Mouse (Mus musculus) heart, embryonic 11.5 days (tissue): ENCODE measurements around the gene Fancc. TPM values are rescaled to one million over a fixed set of nuclear protein-coding genes. Genes with fewer than 3 reads are reported as not detected.

Source experiments
- ATAC-seq: fragments of 200-750 bp; cut with Nextera tagmentation; replicated peaks from 2 replicates; pipeline ENCODE4 v1.8.0; 2017; ENCODE audit warnings: moderate library complexity; ENCODE audit not compliant: insufficient number of reproducible peaks, low FRiP score, low TSS enrichment
- H3K27ac ChIP-seq: fragments of 300-500 bp; sonication (generic); 2 replicates; pipeline ENCODE4 v1.5.1; 2014; ENCODE audit warnings: mild to moderate bottlenecking, low read depth, low read length
- H3K27me3 ChIP-seq: fragments of 300-500 bp; sonication (generic); 2 replicates; pipeline ENCODE4 v1.6.1; 2014; ENCODE audit warnings: mild to moderate bottlenecking, low read length, mixed read lengths; ENCODE audit not compliant: control insufficient read depth, insufficient read depth
- H3K36me3 ChIP-seq: fragments of 300-500 bp; sonication (generic); 2 replicates; pipeline ENCODE4 v1.6.1; 2014; ENCODE audit warnings: mild to moderate bottlenecking, low read length, moderate library complexity, mixed read lengths; ENCODE audit not compliant: control insufficient read depth, insufficient read depth
- H3K4me1 ChIP-seq: fragments of 300-500 bp; sonication (generic); 2 replicates; pipeline ENCODE4 v1.6.1; 2014; ENCODE audit warnings: low read length; ENCODE audit not compliant: control insufficient read depth, insufficient read depth
- H3K4me2 ChIP-seq: fragments of 300-500 bp; sonication (generic); 2 replicates; pipeline ENCODE4 v1.6.1; 2014; ENCODE audit warnings: mild to moderate bottlenecking, moderate library complexity
- H3K4me3 ChIP-seq: fragments of 300-500 bp; sonication (generic); 2 replicates; pipeline ENCODE4 v1.5.1; 2014; ENCODE audit warnings: low read depth, low read length
- H3K9ac ChIP-seq: fragments of 300-500 bp; sonication (generic); 2 replicates; pipeline ENCODE4 v1.6.1; 2014; ENCODE audit warnings: mild to moderate bottlenecking, low read depth, low read length, moderate library complexity
- H3K9me3 ChIP-seq: fragments of 300-500 bp; sonication (generic); replicated peaks from 2 replicates; pipeline ENCODE4 v1.6.1; 2016; ENCODE audit warnings: low read length; ENCODE audit not compliant: control insufficient read depth
- WGBS: fragments of 180-500 bp; shearing (Covaris S2); extraction: QIAGEN DNeasy Blood & Tissue Kit; methylation state at CpG from one replicate; pipeline ENCODE4 v1.1.7; 2014; ENCODE audit not compliant: insufficient replicate concordance; 5-methylcytosine and 5-hydroxymethylcytosine counted together
- polyA plus RNA-seq: library from polyadenylated mRNA; unstranded; fragments of >200 nt; fragmentation: Nextera tagmentation; extraction: Ambion mirVana; gene quantifications from 2 replicates; pipeline ENCODE4 v1.2.1, GENCODE M21; 2014

Fancc gene
- polyA plus RNA-seq, 1 experiment from 2014 or later, result 12.3 TPM

DNA sequence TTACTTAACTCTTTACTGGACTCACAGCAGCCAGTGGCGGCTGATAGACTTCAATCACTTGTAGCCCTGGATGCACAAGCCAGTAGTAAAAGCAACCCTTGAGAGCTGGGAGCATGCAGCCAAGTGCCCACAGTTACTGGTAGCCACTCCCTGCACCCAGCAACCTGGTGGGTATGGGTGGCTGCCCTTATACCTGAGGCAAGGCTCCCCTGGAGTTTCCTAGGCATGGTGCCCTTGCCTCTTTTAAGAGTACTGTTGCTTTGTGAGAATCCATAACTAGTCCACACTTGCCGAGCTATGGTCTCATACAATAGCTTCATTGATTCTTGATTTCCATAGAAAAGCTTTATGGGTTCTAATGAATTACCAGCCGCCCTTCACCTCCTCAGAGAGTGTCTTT is 252.7 kb downstream of the Fancc start:
- Histone ChIP-seq H3K27ac (peak overlapping the region; percentile 41; the same call in 1 of the 2 replicates), H3K9ac (no peak overlapping the region), H3K4me3 (no peak overlapping the region), H3K4me1 (peaks cover 53% of the 10 kb centered on the region), H3K36me3 (peaks cover 2% of the 10 kb centered on the region; the same call in 1 of the 2 replicates), H3K27me3 (no peaks in the 10 kb centered on the region), H3K9me3 (no peaks in the 10 kb centered on the region), H3K4me2 (peak overlapping the region; percentile 27)
- no peak for ATAC-seq
- 79% methylated on average over 3 of the region's 3 CpGs for WGBS

DNA sequence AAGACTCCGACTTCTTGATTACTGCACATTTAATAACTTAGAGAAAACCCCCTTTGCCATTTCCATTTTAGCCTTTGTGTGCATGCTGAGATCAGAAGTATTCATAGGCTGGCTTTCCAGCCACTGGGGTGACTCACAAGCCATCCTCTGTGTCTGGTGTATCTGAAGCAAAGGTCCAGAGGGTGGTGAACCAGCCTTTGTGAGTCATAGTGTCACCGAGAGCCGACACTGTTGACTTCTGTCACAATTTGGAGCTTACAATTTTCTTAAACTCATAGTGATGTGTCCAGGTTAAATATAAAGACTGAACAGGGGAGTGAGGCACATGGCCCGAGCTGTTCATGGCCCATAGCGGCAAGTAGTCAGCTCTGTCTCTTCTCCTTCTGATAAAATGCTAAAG is 253.5 kb downstream of the Fancc start:
- Histone ChIP-seq H3K4me1 (peaks cover 50% of the 10 kb centered on the region), H3K36me3 (peaks cover 2% of the 10 kb centered on the region; the same call in 1 of the 2 replicates), H3K9me3 (no peaks in the 10 kb centered on the region), H3K27me3 (no peaks in the 10 kb centered on the region), H3K4me2 (peak overlapping the region; percentile 15; the same call in 1 of the 2 replicates), H3K9ac (no peak overlapping the region), H3K27ac (no peak overlapping the region), H3K4me3 (no peak overlapping the region)
- 75% methylated on average over 5 of the region's 5 CpGs for WGBS
- ATAC-seq, result no peak

DNA sequence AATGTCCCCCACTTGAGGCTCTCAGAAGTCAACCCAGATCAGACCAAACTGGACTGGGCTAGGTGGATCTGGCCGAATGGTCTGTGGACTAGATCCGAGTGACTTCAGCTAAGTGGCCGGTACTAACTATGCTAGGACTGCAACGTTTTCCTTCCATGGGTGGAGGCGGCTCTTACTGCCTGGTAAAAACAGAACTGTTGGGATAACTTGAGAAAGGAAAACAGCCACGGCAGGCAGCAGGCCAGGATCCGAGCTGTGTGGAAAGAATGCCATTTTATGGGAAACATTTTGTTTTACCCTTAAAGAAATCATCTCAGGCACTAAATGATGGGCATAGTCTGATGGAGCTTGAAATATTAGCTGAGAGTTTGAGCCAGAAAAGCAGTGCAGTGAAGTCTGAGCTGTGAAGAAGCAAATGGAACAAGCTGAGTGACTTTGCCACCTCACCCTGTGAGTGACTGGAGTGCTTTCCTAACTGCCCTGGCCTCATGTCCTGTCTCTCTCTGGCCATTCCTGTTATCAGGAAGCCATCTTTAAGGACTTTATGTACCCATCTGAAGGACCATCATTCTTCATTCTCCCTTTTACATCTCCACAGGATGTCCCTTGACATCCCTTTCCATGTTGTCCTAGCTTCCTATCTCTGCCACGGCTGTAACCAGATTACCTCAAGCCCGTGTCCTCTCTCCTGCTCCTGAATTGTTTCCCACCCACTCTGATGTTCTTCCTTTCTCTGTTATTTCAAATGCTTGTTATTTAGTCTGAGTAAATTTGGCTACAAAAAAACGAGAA is 254.5 kb downstream of the Fancc start:
- H3K27me3 ChIP-seq, result no peaks in the 10 kb centered on the region
- H3K4me3 ChIP-seq, result peak overlapping the region; percentile 50
- H3K9ac ChIP-seq, result peak overlapping the region; percentile 48
- ATAC-seq, result no peak
- peaks cover 2% of the 10 kb centered on the region; the same call in 1 of the 2 replicates for H3K36me3 ChIP-seq
- 63% methylated on average over 10 of the region's 10 CpGs for WGBS
- peaks cover 50% of the 10 kb centered on the region for H3K4me1 ChIP-seq
- H3K27ac ChIP-seq, result peak overlapping the region; percentile 55
- H3K9me3 ChIP-seq, result no peaks in the 10 kb centered on the region
- peak overlapping the region; percentile 70 for H3K4me2 ChIP-seq

DNA sequence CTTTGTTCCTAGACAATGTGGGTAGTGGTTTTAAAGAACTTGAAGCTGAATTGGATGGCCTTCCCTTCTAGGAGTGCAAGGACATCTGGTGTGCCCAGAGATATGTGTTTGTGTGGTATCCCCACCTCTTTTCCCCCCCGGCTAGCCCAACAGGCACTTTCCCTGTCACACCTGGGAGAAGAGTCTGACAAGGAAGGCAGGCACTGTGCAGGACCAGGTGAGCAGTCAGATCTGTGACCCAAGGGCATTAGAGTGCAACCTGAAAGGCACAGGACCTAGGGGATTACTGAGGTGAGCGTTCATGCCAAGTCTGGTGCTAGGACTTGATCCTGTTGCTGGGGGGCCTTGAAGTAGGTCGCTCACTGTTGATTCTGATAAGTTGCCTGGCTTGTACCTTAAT is 255.4 kb downstream of the Fancc start:
- Histone ChIP-seq H3K4me2 (peak overlapping the region; percentile 70), H3K27ac (peak overlapping the region; percentile 55), H3K9me3 (no peaks in the 10 kb centered on the region), H3K27me3 (no peaks in the 10 kb centered on the region), H3K9ac (peak overlapping the region; percentile 59; the same call in 1 of the 2 replicates), H3K36me3 (peaks cover 2% of the 10 kb centered on the region; the same call in 1 of the 2 replicates), H3K4me1 (peaks cover 42% of the 10 kb centered on the region), H3K4me3 (peak overlapping the region; percentile 50)
- no peak for ATAC-seq
- 79% methylated on average over 3 of the region's 3 CpGs for WGBS

DNA sequence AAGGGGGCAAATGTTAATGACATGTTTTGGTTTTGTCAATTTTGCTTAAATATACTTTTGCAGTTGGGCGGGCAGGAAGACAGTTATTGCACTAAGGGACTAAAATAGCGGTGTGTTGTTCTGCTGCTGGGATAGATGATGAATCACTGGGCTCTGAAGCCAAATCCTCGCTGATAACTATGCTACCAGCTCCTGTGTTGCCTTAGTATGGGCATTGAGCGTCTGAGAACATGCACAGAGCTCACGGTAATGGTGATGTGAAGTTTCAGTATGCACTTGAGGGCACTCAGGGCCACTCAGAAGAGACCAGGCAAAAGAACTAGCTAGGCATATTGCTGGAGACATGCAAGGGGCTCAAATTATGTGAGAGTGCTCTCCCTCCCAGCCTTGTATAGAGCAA is 256.2 kb downstream of the Fancc start:
- 16% methylated on average over 5 of the region's 5 CpGs for WGBS
- Histone ChIP-seq H3K4me3 (peak overlapping the region; percentile 50), H3K4me2 (peak overlapping the region; percentile 70), H3K27ac (peak overlapping the region; percentile 91), H3K27me3 (no peaks in the 10 kb centered on the region), H3K36me3 (peaks cover 2% of the 10 kb centered on the region; the same call in 1 of the 2 replicates), H3K9ac (peak overlapping the region; percentile 79), H3K4me1 (peaks cover 38% of the 10 kb centered on the region), H3K9me3 (no peaks in the 10 kb centered on the region)
- ATAC-seq, result no peak

DNA sequence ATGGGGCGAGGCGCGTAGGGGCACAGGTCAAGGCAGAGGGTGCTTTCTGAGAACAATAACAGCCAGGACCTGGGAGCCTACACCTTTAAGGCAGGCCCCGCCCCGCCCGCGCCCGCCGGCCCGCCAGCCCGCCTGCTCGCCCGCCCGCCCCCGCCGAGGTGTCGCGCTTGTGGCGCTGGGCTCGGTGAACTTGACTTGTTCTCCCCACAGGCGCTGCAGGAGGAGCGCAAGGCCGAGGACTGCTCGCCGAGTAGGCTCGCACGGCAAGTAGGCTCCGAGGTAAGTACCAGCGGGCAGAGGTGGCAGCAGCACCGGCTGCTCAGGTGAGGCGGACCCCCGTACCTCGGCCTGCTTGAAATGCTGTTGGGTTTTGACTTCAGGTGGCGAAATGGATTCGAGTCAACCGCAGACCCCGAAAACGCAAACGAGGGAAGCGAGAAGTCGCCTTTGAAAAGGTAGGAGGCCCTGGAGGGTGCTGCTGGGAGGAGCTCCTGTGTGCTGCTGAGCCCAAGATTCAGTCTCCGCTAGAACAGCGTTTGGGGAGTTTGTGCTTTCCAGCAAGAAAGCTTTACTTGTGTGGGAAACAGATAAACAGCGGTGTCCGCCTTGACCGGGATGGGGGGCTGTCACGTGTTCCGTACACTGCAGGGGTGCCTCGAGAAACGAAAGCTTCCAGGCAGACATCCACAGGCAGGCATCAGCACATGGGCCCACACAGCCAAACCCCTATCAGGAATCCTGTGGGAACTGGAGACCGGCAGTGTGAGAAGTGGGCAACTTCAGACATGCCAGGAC is 257.0 kb downstream of the Fancc start:
- Histone ChIP-seq H3K4me3 (peak overlapping the region; percentile 50), H3K9me3 (no peaks in the 10 kb centered on the region), H3K27ac (peak overlapping the region; percentile 91), H3K27me3 (no peaks in the 10 kb centered on the region), H3K4me1 (peaks cover 35% of the 10 kb centered on the region), H3K4me2 (peak overlapping the region; percentile 70), H3K36me3 (peaks cover 2% of the 10 kb centered on the region; the same call in 1 of the 2 replicates), H3K9ac (peak overlapping the region; percentile 79)
- whole genome bisulfite sequencing, result under 1% methylated on average over 51 of the region's 51 CpGs
- peak; percentile 89 for ATAC-seq

DNA sequence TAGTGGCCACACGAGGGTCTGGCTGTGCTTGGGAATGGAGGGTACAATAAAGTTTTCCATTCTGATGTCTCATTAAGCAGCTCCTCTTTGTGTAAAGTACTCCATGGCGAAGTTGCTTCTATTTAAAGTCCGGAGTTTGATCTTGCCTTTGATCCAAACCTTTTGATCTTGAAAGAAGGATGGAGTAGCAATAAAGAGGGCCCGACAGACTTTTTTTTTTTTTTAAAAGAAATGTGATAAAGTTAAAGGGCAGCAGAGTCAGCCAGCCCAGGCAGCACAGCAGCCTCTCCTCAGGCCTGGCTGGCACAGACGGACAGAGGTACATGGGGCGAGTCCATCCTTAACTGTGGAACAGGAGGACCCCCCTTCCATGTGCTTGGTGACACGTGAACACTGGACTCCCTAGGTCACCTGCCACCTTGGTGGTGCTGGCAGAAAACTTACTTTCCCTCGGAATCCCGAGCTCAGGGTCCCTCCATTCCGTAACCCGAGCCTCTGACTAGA is 257.7 kb downstream of the Fancc start:
- Histone ChIP-seq H3K27ac (peak overlapping the region; percentile 91), H3K9ac (peak overlapping the region; percentile 79), H3K4me3 (peak overlapping the region; percentile 50), H3K4me2 (peak overlapping the region; percentile 70), H3K9me3 (no peaks in the 10 kb centered on the region), H3K36me3 (peaks cover under 1% of the 10 kb centered on the region; the same call in 1 of the 2 replicates), H3K4me1 (peaks cover 30% of the 10 kb centered on the region), H3K27me3 (no peaks in the 10 kb centered on the region)
- WGBS, result 4% methylated on average over 11 of the region's 11 CpGs
- peak; percentile 65 for ATAC-seq

DNA sequence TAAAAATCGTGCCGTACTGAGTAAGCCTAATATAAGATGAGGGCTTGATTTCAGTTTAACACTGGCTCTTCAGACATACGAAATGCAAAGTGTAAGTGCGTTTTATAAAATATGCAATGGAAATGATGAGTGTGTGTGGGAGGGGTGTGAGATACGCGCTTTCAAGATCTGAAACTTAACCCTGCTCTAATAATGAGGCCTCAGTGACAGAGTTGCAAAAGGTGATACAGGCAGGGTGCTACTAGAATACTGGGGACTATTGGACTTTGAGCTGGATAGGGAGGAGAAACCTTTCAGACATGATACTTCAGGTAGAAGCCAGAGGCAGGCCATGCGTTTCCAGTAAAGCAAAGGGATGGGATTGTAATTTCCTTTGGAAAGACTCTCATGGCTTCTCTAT is 259.0 kb downstream of the Fancc start:
- 91% methylated on average over 7 of the region's 7 CpGs for WGBS
- no peak overlapping the region for H3K27ac ChIP-seq
- H3K9me3 ChIP-seq, result no peaks in the 10 kb centered on the region
- no peaks in the 10 kb centered on the region for H3K27me3 ChIP-seq
- no peaks in the 10 kb centered on the region for H3K36me3 ChIP-seq
- no peak overlapping the region for H3K4me2 ChIP-seq
- peaks cover 25% of the 10 kb centered on the region for H3K4me1 ChIP-seq
- no peak overlapping the region for H3K4me3 ChIP-seq
- no peak for ATAC-seq
- H3K9ac ChIP-seq, result no peak overlapping the region
